In genomic region chr11:5482581-5482980, GRCm38 (mm10) we compare ENCODE assay signal across 19 mouse cellular contexts.
"Had no signal": no experiment of that assay in that cellular context is flagged by ENCODE, and none has a peak within 500 bp of the region (broad histone marks: within the 10 kb centered on the region; RNA-seq: fewer than 3 reads in every experiment).

No protein-coding gene starts in this region.

- H3K4me1 ChIP-seq: midbrain, embryonic 13.5 days had no signal

- H3K27ac ChIP-seq: liver, embryonic 15.5 days; midbrain, embryonic 10.5 days; midbrain, embryonic 13.5 days; neural tube, embryonic 13.5 days; neural tube, embryonic 15.5 days had no signal

- H3K4me2 ChIP-seq: liver, embryonic 15.5 days; lung, embryonic 14.5 days; midbrain, embryonic 13.5 days; neural tube, embryonic 13.5 days; neural tube, embryonic 15.5 days had no signal

- H3K9me3 ChIP-seq: liver, embryonic 15.5 days; midbrain, embryonic 10.5 days; midbrain, embryonic 13.5 days; neural tube, embryonic 13.5 days; neural tube, embryonic 15.5 days had no signal

- DNase-seq: liver, postnatal 0 days; lung, embryonic 14.5 days; lung, postnatal 10 days; lung, postnatal 4 days; retina, postnatal 1 day; right cerebral cortex, adult 18-20 months; right cerebral cortex, postnatal 25 days; right cerebral cortex, postnatal 4 days; spleen, adult 18-20 months; thymus, adult 18-20 months; thymus, postnatal 14 days; thymus, postnatal 36 days had no signal

- H3K27me3 ChIP-seq: liver, embryonic 15.5 days; midbrain, embryonic 13.5 days; neural tube, embryonic 13.5 days; neural tube, embryonic 15.5 days had no signal

- H3K4me3 ChIP-seq: liver, embryonic 15.5 days; midbrain, embryonic 10.5 days; midbrain, embryonic 13.5 days; myocyte; neural tube, embryonic 13.5 days; neural tube, embryonic 15.5 days had no signal

- ATAC-seq: liver, postnatal 0 days; midbrain, embryonic 13.5 days; midbrain, embryonic 16.5 days had no signal

- H3K36me3 ChIP-seq: liver, embryonic 15.5 days; midbrain, embryonic 10.5 days; midbrain, embryonic 13.5 days; neural tube, embryonic 13.5 days; neural tube, embryonic 15.5 days had no signal

- H3K9ac ChIP-seq: liver, embryonic 15.5 days; liver, postnatal 0 days; lung, embryonic 14.5 days; midbrain, embryonic 13.5 days; neural tube, embryonic 13.5 days; neural tube, embryonic 15.5 days had no signal
